Mouse (Mus musculus): ENCODE measurements at regions not wholly inside any gene's neighbourhood (a gene's known extent, or its start where the extent isn't known, plus 50 kb on each side); places are given as distances from the start of the nearest gene placed in this dataset.
A peak's percentile ranks its signal among the peaks of the same experiment; 100 is the strongest.

GRCm38 (mm10) chrX:112984668-112985067 lies 200.6 kb downstream of the Chm start:
- no peak for DNase-seq

GRCm38 (mm10) chrX:112984073-112984472 lies 201.2 kb downstream of the Chm start:
- no peak for DNase-seq

GRCm38 (mm10) chrX:112978583-112978982 lies 206.7 kb downstream of the Chm start:
- peak in 1 of 2 experiments; percentile 5 for DNase-seq

- DNase-seq, result no peak
Measured at GRCm38 (mm10) chrX:112964093-112964492, 221.2 kb downstream of the Chm start.

GRCm38 (mm10) chrX:112949792-112950191 lies 235.5 kb downstream of the Chm start:
- DNase-seq, result no peak

- no peak for DNase-seq
Measured at GRCm38 (mm10) chrX:112947521-112947920, 237.8 kb downstream of the Chm start.

- DNase-seq, result no peak
Measured at GRCm38 (mm10) chrX:112925542-112926182, 227.2 kb upstream of the Pof1b start.

GRCm38 (mm10) chrX:112903631-112904410 lies 205.4 kb upstream of the Pof1b start:
- DNase-seq, result peak in 1 of 2 experiments; percentile 12

GRCm38 (mm10) chrX:112886539-112886938 lies 188.1 kb upstream of the Pof1b start:
- no peak for DNase-seq
